Mouse (Mus musculus): ENCODE data around the gene Trim63. TPM values are rescaled to one million over a fixed set of nuclear protein-coding genes. Genes with fewer than 3 reads are reported as not detected.

The Trim63 gene
- polyA plus RNA-seq, 1 experiment, result 0.19 TPM

DNA sequence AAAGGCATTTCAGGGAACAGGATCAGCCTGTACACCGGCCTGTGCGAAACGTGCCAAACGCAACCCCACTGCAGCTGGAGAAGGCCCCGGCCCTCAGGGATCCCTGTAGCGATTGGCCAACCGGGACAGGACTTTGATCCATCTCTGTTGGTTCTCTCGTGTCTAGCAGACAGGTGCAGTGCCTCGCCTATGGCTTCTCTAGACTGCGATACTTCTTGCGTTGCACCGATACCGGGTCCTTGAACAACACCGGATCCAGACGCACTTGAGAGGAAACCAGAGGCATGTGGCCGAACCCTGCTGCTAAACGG is 42.5 kb downstream of the Trim63 start:
- peaks cover 6% of the 10 kb centered on the region for H3K27me3 ChIP-seq (ENCODE audit: control insufficient read depth, insufficient read depth, insufficient read length)
- TF ChIP-seq CTCF (IDR thresholded peaks at IDR 0.05; ENCODE audit: control insufficient read depth, insufficient read depth, insufficient read length) (no peak), MYOG (IDR thresholded peaks at IDR 0.05; ENCODE audit: control insufficient read depth, extremely low read depth, insufficient read length) (no peak), FOSL1 (IDR thresholded peaks at IDR 0.05; ENCODE audit: insufficient read depth, low read length, poor library complexity, severe bottlenecking) (no peak)
- no peaks in the 10 kb centered on the region for H3K79me3 ChIP-seq (ENCODE audit: low read depth)
- no peak overlapping the region for H3K4me3 ChIP-seq (ENCODE audit: insufficient read depth, poor library complexity, severe bottlenecking)
- no peaks in the 10 kb centered on the region for H3K36me3 ChIP-seq (ENCODE audit: control insufficient read depth, insufficient read depth)
- no peak overlapping the region for H3ac ChIP-seq (ENCODE audit: control insufficient read depth, insufficient read length, low read depth)
- no peaks in the 10 kb centered on the region for H3K79me2 ChIP-seq (ENCODE audit: control insufficient read depth, insufficient read depth)

DNA sequence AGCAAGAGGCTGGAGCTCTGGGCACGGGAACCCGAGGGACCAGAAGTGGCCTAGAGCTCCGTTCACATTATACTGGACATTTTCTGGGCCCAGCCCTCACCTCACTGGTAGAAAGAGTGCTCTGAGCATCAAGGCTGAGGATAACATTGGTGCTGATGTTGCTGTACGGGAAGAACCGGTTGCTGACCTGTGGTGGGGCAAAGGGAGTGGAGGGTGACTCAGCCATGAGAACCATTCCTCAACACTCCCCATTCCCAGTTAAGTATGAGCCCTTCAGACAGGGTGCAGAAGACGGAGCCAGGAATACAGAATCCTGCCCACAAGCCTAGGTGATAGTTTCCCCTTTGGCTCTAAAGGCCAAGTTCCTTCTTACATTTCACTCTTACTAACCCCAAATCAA is 44.7 kb downstream of the Trim63 start:
- Histone ChIP-seq H3K79me2 (ENCODE audit: control insufficient read depth, insufficient read depth) (no peaks in the 10 kb centered on the region), H3K79me3 (ENCODE audit: low read depth) (no peaks in the 10 kb centered on the region), H3K27me3 (ENCODE audit: control insufficient read depth, insufficient read depth, insufficient read length) (peaks cover 6% of the 10 kb centered on the region), H3ac (ENCODE audit: control insufficient read depth, insufficient read length, low read depth) (no peak overlapping the region), H3K4me3 (ENCODE audit: insufficient read depth, poor library complexity, severe bottlenecking) (no peak overlapping the region), H3K36me3 (ENCODE audit: control insufficient read depth, insufficient read depth) (no peaks in the 10 kb centered on the region)
- TF ChIP-seq MYOG (IDR thresholded peaks at IDR 0.05; ENCODE audit: control insufficient read depth, extremely low read depth, insufficient read length) (no peak), USF1 (IDR thresholded peaks at IDR 0.05; ENCODE audit: low read depth) (no peak), MYOD1 (IDR thresholded peaks at IDR 0.05; ENCODE audit: control insufficient read depth, insufficient read length, low read depth) (no peak), CEBPB (IDR thresholded peaks at IDR 0.05; ENCODE audit: low read depth) (no peak), FOSL1 (IDR thresholded peaks at IDR 0.05; ENCODE audit: insufficient read depth, low read length, poor library complexity, severe bottlenecking) (no peak), MAX (IDR thresholded peaks at IDR 0.05) (no peak), CTCF (IDR thresholded peaks at IDR 0.05; ENCODE audit: control insufficient read depth, insufficient read depth, insufficient read length) (no peak)

DNA sequence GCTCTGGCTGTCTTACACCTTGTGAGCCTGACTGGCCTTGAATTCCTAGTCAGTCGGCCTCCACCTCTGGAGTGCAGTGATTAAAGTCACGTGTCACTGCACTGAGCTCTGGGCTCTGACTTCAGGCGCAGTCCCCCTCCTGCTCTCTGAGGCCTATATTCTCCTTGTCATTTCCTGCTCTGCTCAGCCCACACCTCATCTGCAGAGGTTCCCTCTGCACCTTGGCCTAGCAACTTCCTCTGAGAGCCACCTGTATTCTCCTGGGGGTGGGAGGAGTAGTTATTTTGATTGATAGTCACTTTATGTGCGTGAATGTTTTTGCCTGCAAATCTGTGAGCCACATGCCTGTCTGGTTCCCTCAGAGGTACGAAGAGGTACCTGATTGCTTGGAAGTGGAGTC is 46.3 kb downstream of the Trim63 start:
- TF ChIP-seq CEBPB (IDR thresholded peaks at IDR 0.05; ENCODE audit: low read depth) (no peak), MAX (IDR thresholded peaks at IDR 0.05) (no peak), CTCF (IDR thresholded peaks at IDR 0.05; ENCODE audit: control insufficient read depth, insufficient read depth, insufficient read length) (no peak), USF1 (IDR thresholded peaks at IDR 0.05; ENCODE audit: low read depth) (no peak), FOSL1 (IDR thresholded peaks at IDR 0.05; ENCODE audit: insufficient read depth, low read length, poor library complexity, severe bottlenecking) (no peak), MYOD1 (IDR thresholded peaks at IDR 0.05; ENCODE audit: control insufficient read depth, insufficient read length, low read depth) (no peak)
- no peak overlapping the region for H3ac ChIP-seq (ENCODE audit: control insufficient read depth, insufficient read length, low read depth)

DNA sequence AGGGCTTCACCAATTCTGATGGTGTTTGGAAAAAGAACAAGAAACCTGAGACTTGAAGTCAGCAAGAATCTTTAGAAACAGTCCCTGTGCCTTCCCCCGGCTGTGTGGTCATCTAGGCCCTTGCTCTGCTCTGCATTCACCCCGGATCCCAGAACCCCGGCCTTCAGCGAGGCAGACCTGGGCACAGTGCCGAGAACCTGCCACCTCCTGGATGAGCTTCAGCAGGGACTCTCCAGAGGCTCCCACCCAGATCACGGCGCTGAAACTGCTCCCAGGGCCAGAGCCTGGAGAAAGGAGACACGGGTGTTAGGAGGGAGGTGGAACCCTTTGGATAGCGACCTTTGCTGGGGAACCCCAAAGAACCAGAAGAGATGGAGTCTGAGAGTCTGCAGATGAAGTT is 47.2 kb downstream of the Trim63 start:
- no peak for TF ChIP-seq MYOD1 (IDR thresholded peaks at IDR 0.05; ENCODE audit: control insufficient read depth, insufficient read length, low read depth)
- TF ChIP-seq MYOG (IDR thresholded peaks at IDR 0.05; ENCODE audit: control insufficient read depth, extremely low read depth, insufficient read length), result no peak
- TF ChIP-seq FOSL1 (IDR thresholded peaks at IDR 0.05; ENCODE audit: insufficient read depth, low read length, poor library complexity, severe bottlenecking), result no peak
- no peak for TF ChIP-seq CTCF (IDR thresholded peaks at IDR 0.05; ENCODE audit: control insufficient read depth, insufficient read depth, insufficient read length)
- TF ChIP-seq MAX (IDR thresholded peaks at IDR 0.05), result no peak
- TF ChIP-seq CEBPB (IDR thresholded peaks at IDR 0.05; ENCODE audit: low read depth), result no peak
- no peak for TF ChIP-seq USF1 (IDR thresholded peaks at IDR 0.05; ENCODE audit: low read depth)
- H3K36me3 ChIP-seq (ENCODE audit: control insufficient read depth, insufficient read depth), result no peaks in the 10 kb centered on the region

More for the DNA sequence above, 46.3 kb downstream of the Trim63 start:
- Histone ChIP-seq H3K79me2 (ENCODE audit: control insufficient read depth, insufficient read depth) (no peaks in the 10 kb centered on the region), H3K79me3 (ENCODE audit: low read depth) (no peaks in the 10 kb centered on the region), H3K36me3 (ENCODE audit: control insufficient read depth, insufficient read depth) (no peaks in the 10 kb centered on the region), H3K27me3 (ENCODE audit: control insufficient read depth, insufficient read depth, insufficient read length) (peaks cover 21% of the 10 kb centered on the region), H3K4me3 (ENCODE audit: insufficient read depth, poor library complexity, severe bottlenecking) (no peak overlapping the region)

DNA sequence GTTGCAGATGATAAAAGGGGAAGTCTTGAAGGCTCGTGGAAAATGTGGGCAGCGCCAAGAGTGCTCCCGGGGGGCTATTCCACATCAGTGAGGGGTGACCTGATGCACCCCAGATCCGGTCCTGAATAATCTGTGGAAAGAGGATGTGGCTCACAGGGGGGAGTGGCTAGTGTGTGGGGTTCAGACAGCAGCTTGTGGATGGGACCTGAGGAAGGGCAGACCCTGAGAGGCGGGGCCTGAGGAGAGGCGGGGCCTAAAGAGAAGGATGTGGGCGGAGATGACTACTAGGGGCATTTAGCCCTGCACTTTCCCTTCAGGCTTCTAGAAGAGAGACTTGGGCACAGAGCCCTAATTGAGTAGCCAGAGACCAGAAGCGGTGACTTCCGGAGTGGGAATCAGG is 47.7 kb downstream of the Trim63 start:
- Histone ChIP-seq H3K27me3 (ENCODE audit: control insufficient read depth, insufficient read depth, insufficient read length) (peaks cover 29% of the 10 kb centered on the region), H3K36me3 (ENCODE audit: control insufficient read depth, insufficient read depth) (no peaks in the 10 kb centered on the region), H3K4me3 (ENCODE audit: insufficient read depth, poor library complexity, severe bottlenecking) (no peak overlapping the region), H3K79me2 (ENCODE audit: control insufficient read depth, insufficient read depth) (no peaks in the 10 kb centered on the region), H3ac (ENCODE audit: control insufficient read depth, insufficient read length, low read depth) (no peak overlapping the region), H3K79me3 (ENCODE audit: low read depth) (no peaks in the 10 kb centered on the region)
- TF ChIP-seq MYOD1 (IDR thresholded peaks at IDR 0.05; ENCODE audit: control insufficient read depth, insufficient read length, low read depth), result no peak
- TF ChIP-seq USF1 (IDR thresholded peaks at IDR 0.05; ENCODE audit: low read depth), result no peak
- TF ChIP-seq CEBPB (IDR thresholded peaks at IDR 0.05; ENCODE audit: low read depth), result no peak
- no peak for TF ChIP-seq MAX (IDR thresholded peaks at IDR 0.05)

More for the DNA sequence above, 47.2 kb downstream of the Trim63 start:
- no peak overlapping the region for H3ac ChIP-seq (ENCODE audit: control insufficient read depth, insufficient read length, low read depth)
- H3K4me3 ChIP-seq (ENCODE audit: insufficient read depth, poor library complexity, severe bottlenecking), result no peak overlapping the region
- peaks cover 28% of the 10 kb centered on the region for H3K27me3 ChIP-seq (ENCODE audit: control insufficient read depth, insufficient read depth, insufficient read length)
- H3K79me2 ChIP-seq (ENCODE audit: control insufficient read depth, insufficient read depth), result no peaks in the 10 kb centered on the region
- H3K79me3 ChIP-seq (ENCODE audit: low read depth), result no peaks in the 10 kb centered on the region

DNA sequence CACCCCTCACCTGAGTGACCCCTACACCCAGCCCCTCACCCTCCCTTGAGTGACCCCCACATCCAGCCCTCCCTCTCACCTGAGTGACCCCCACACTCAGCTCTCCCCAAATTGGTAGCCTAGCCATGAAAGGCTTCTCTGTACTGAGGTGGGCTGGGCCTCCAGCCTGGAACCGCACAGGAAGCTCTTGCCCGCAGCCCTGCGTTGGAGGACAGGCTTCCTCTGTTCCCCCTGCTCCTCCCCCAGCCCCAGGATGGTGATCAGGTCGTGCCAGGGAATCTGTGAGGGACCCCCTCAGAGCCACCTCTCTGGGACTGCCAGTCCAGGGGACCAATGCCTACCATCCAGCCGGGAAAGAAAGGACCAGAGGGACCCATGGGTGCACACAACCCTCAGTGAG is 50.4 kb downstream of the Trim63 start:
- TF ChIP-seq CTCF (IDR thresholded peaks at IDR 0.05; ENCODE audit: control insufficient read depth, insufficient read depth, insufficient read length), result no peak
- no peak for TF ChIP-seq MAX (IDR thresholded peaks at IDR 0.05)
- no peak for TF ChIP-seq USF1 (IDR thresholded peaks at IDR 0.05; ENCODE audit: low read depth)
- TF ChIP-seq CEBPB (IDR thresholded peaks at IDR 0.05; ENCODE audit: low read depth), result no peak
- TF ChIP-seq FOSL1 (IDR thresholded peaks at IDR 0.05; ENCODE audit: insufficient read depth, low read length, poor library complexity, severe bottlenecking), result no peak
- TF ChIP-seq MYOD1 (IDR thresholded peaks at IDR 0.05; ENCODE audit: control insufficient read depth, insufficient read length, low read depth), result no peak
- no peak for TF ChIP-seq MYOG (IDR thresholded peaks at IDR 0.05; ENCODE audit: control insufficient read depth, extremely low read depth, insufficient read length)
- Histone ChIP-seq H3K36me3 (ENCODE audit: control insufficient read depth, insufficient read depth) (no peaks in the 10 kb centered on the region), H3K79me2 (ENCODE audit: control insufficient read depth, insufficient read depth) (no peaks in the 10 kb centered on the region), H3K4me3 (ENCODE audit: insufficient read depth, poor library complexity, severe bottlenecking) (no peak overlapping the region), H3K79me3 (ENCODE audit: low read depth) (no peaks in the 10 kb centered on the region), H3ac (ENCODE audit: control insufficient read depth, insufficient read length, low read depth) (no peak overlapping the region), H3K27me3 (ENCODE audit: control insufficient read depth, insufficient read depth, insufficient read length) (peaks cover 51% of the 10 kb centered on the region)
